Mouse (Mus musculus) kidney, postnatal 36 days (tissue): ENCODE data around the gene Cypt12.

ENCODE experiments used
- DNase-seq, 2 experiments: peaks; one replicate each; pipeline ENCODE4 v3.0.0; 2021 to 2022; ENCODE audit warnings: mixed read lengths in 2 of 2

Gene Cypt12

DNA sequence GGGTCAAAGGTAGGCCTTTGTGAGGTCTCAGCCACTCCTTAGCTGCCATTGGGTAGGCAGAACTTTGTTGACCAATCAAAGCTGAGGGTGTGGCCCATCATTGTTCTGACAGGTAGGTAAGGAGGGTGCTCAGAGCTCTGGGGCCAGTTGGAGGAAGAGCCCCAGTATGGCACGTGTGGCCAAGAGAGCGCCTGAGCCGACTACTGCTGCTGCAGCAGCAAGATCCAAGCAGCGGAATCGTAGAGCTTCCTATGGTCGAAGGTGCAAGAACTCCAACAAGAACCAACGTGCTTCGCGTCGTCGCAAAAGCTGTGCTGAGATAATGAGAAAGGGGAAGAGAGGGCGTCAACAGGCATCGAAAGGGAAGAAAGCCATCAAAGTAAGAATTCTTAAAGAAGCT, at the start of gene Cypt12:
TSS of gene Cypt12 (plus strand) at position 112 of the 400 bp plus-strand sequence.
- no peak for DNase-seq

DNA sequence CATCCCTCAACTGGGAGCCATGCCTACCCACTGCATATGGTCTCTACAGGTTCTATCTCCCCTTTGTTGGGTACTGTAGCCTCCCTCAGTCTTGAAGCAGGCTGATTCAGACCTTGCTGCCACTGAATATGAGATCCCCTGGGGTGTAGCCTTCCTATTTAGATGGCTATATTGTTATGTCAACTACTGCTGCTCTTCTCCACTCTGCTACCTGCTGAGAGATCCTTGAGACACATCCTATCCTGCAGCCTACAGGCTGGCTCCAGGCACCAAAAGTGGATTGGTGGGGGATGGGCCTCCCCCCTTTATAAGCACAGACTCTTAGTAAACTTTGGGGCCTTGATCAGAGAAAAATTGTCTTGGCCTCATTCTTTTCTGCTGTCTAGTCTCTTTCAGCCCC, 34.4 kb upstream of the Cypt12 start:
- DNase-seq = no peak

DNA sequence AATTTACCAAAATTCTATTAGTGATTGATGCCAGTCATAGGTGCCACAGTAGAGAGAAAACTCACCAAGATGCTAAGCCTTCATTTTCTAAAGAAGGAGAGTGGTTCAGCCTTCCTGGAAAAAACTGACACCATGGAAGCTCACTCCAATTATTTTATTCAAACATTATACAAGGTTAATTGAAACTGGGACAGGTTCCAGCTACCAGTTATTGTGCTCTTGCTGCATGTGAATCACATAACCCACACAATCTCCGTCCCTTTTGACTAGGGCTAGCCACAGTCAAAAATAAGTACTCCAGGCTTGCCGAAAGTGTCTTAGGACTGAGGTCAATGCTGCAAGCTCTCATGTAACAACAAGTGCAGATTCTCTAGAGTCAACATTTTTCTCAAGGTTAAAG, 8.0 kb upstream of the Cypt12 start:
- no peak for DNase-seq
